In genomic region chr11:88650275-88650674, GRCm38 (mm10) we compare ENCODE assay signal across 8 mouse cellular contexts.
DNase-seq lines count a peak whose midpoint lies in the region; ATAC-seq and TF ChIP-seq lines count a peak whose summit lies in the region.

No protein-coding gene starts in this region.

- no peaks in the 10 kb centered on the region for H3K36me3 ChIP-seq in hindbrain, embryonic 16.5 days (ENCODE audit: control insufficient read depth, insufficient read depth, low read length)
- 0 out of 2 replicates have a peak, but pooled peaks cover 10% of the 10 kb centered on the region for H3K36me3 ChIP-seq in neural tube, embryonic 13.5 days

- DNase-seq in gastrocnemius, adult 2 months = peak; percentile 39
- DNase-seq in gastrocnemius, adult 8-10 months (ENCODE audit: low spot score in 2 of 2) = no peak
- DNase-seq in spleen, postnatal 14 days (ENCODE audit: low spot score in 2 of 2) = no peak
- DNase-seq in testis, postnatal 14 days (ENCODE audit: low spot score) = no peak
- no peak for DNase-seq in B cell, adult 2 months

- peak overlapping the region; percentile 52 for H3K27ac ChIP-seq in gastrocnemius, adult 2 months
- H3K27ac ChIP-seq in cortical plate, adult 2 months (ENCODE audit: insufficient read depth, low read length) = 0 out of 2 replicates have a peak overlapping the region, but pooled peaks have one; percentile 5
- peak overlapping the region; percentile 70 for H3K27ac ChIP-seq in hindbrain, embryonic 16.5 days (ENCODE audit: low read depth, low read length)
- H3K27ac ChIP-seq in neural tube, embryonic 13.5 days (replicated peaks) = peak overlapping the region; percentile 78

- no peak overlapping the region; the same call in 1 of the 2 replicates for H3K9ac ChIP-seq in hindbrain, embryonic 16.5 days (ENCODE audit: low read depth, low read length)
- no peak overlapping the region for H3K9ac ChIP-seq in neural tube, embryonic 13.5 days

- no peak for TF ChIP-seq CTCF in gastrocnemius, adult 2 months (IDR thresholded peaks at IDR 0.05)
- TF ChIP-seq CTCF in cortical plate, adult 2 months (IDR thresholded peaks at IDR 0.05; ENCODE audit: extremely low read depth, insufficient read depth, low read length) = no peak

- 31% methylated on average over 4 of the region's 4 CpGs for WGBS in hindbrain, embryonic 16.5 days
- WGBS in neural tube, embryonic 13.5 days = 43% methylated on average over 4 of the region's 4 CpGs

- TF ChIP-seq POLR2A in cortical plate, adult 2 months (IDR thresholded peaks at IDR 0.05; ENCODE audit: extremely low read depth, insufficient read depth, low read length) = no peak

- no peak overlapping the region for H3K4me2 ChIP-seq in hindbrain, embryonic 16.5 days (ENCODE audit: low read length)
- no peak overlapping the region for H3K4me2 ChIP-seq in neural tube, embryonic 13.5 days

- intact Hi-C loops in gastrocnemius, adult 2 months (cut with DNase I) = loop anchor here (5.0 kb wide), 1 partner anchor 98 kb away; no protein-coding TSS in a partner anchor

- H3K4me1 ChIP-seq in cortical plate, adult 2 months (ENCODE audit: control insufficient read depth, insufficient read depth, low read length) = 0 out of 2 replicates have a peak, but pooled peaks cover 4% of the 10 kb centered on the region
- peaks cover 54% of the 10 kb centered on the region for H3K4me1 ChIP-seq in hindbrain, embryonic 16.5 days (ENCODE audit: control insufficient read depth, insufficient read depth, low read depth, low read length)
- H3K4me1 ChIP-seq in neural tube, embryonic 13.5 days (replicated peaks) = peaks cover 82% of the 10 kb centered on the region

- no peaks in the 10 kb centered on the region for H3K27me3 ChIP-seq in hindbrain, embryonic 16.5 days (replicated peaks; ENCODE audit: control insufficient read depth, insufficient read depth, low read length)
- no peaks in the 10 kb centered on the region for H3K27me3 ChIP-seq in neural tube, embryonic 13.5 days

- H3K9me3 ChIP-seq in hindbrain, embryonic 16.5 days (ENCODE audit: control insufficient read depth, low read length) = no peaks in the 10 kb centered on the region
- H3K9me3 ChIP-seq in neural tube, embryonic 13.5 days = no peaks in the 10 kb centered on the region

- peak; percentile 81; the same call in 1 of the 2 replicates for ATAC-seq in hindbrain, embryonic 16.5 days
- 0 out of 2 replicates have a peak, but pooled peaks have one; percentile 52 for ATAC-seq in neural tube, embryonic 13.5 days (ENCODE audit: low read depth)

- H3K4me3 ChIP-seq in gastrocnemius, adult 2 months = no peak overlapping the region
- no peak overlapping the region for H3K4me3 ChIP-seq in cortical plate, adult 2 months (ENCODE audit: insufficient read depth, low read length)
- no peak overlapping the region for H3K4me3 ChIP-seq in hindbrain, embryonic 16.5 days (ENCODE audit: low read length)
- no peak overlapping the region for H3K4me3 ChIP-seq in neural tube, embryonic 13.5 days

Comparison
In these comparisons a context has a peak if more than half of its experiments do, and no peak if none do; other contexts are left out.
1. H3K27ac ChIP-seq: peak in every context shown above with its lines; median percentile 78 in neural tube, embryonic 13.5 days; 70 in hindbrain, embryonic 16.5 days; 52 in gastrocnemius, adult 2 months; 5 in cortical plate, adult 2 months.